Mouse (Mus musculus) brain, embryonic 18.5 days (tissue): ENCODE measurements around the gene Prdm16.

ENCODE experiments used
- DNase-seq: peaks from one replicate; pipeline ENCODE4 v3.0.0-alpha.2; 2012; ENCODE audit warnings: low read depth, low spot score

Prdm16 gene

DNA sequence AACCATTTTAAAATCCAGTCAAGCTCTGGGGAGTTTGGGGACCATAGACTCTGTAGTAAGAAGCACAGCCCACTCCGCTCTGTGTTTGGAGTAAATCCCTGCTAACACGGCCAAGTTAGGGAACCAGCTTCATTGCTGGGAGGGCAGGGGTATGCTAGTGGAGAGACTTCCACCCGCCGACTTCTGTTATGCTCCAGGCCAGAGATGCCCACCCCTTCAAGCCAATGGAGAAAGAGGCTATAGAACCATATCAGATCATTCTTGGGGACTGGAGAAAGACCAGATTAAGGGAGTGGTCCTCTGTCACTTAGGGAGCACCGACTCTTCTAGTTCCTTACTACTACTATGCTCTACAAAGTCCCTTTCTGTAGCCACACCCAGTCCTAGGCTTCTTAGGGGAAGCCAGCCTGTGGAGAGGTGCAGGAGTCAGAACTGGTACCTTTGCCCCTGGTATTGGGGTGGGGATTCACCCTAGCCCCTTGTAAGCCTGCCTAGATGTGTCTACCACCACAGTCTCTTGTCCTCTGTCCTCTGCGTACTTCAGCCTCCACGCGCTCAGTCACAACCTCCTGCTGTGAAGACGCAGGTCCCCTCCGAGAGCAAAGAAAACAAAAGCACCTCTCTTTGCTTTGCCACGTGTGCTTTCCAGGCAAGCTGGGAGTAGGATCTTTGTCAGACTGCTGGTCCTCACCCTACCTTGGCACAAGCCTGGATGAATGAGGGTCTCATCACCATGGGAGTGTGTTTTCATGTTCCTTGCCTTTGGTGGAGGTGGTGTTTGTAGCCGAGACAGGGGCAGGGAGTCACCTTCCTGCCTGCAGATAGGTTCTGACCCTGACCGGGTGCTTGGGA is 3.1 kb upstream of the Prdm16 start:
- DNase-seq: no peak

DNA sequence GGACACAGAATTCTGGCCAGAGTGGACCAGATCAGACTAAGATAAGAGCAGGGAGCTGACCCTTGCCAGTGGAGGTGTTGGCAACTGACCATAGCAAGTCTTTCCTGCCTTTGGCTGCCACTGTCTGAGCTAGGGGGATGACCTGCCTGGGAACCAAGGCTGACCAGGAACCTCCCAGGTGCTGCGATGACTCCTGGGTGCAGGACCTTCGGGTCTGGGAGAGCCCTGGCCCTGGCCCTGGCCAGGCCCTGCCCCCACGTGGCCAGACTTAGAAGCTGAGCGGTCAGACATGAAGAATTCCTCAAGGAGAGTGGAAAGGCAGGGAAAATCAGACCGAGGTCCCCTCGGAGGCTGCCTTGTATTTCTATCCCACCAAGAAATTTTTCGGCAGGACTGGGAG is 2.5 kb upstream of the Prdm16 start:
- DNase-seq: no peak

GRCm38 (mm10) chr4:154638320-154638886 is 1.7 kb upstream of the Prdm16 start:
- no peak for DNase-seq

DNA sequence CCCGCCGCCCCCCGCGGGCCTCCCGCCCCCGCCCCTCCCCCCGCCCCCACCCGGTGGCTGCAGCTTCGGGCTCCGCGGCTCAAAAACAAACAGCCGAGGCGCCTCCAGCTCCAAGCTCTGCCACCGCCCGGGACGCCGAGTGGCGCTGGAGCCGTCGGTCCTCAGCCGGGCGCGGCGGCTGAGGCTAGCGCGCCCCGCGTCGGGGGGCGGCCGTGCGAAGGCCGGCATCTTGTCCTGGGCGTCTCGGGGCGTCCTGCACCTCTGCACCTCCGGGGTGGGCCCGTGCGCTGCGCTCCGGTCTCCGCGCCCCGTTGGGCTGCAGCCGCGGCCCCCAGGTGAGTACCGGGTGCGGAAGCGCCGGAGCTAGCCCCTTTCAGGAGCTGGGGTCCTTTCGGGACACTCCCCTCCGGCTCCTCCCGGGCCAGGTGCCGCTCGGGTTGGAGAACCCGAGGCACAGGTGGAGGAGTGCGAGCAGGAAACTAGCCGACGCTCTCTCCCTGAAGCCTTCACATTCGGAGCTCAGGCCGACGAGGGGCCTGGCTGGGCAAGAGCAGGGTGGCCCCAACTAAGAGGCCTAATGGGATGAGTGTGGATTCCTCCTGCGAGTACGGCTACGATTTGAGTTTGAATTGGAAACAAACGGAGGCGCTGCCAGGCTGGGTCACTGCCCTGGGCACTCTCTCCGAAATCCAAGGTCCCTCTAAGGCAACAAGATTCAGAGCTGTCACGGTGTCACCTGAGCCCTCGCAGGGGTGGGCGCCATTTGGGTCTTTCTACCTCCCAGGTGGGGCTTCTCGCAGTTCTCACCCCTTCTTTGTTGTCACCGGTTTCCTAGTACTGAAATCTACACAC is 1.0 kb upstream of the Prdm16 start:
- no peak for DNase-seq

DNA sequence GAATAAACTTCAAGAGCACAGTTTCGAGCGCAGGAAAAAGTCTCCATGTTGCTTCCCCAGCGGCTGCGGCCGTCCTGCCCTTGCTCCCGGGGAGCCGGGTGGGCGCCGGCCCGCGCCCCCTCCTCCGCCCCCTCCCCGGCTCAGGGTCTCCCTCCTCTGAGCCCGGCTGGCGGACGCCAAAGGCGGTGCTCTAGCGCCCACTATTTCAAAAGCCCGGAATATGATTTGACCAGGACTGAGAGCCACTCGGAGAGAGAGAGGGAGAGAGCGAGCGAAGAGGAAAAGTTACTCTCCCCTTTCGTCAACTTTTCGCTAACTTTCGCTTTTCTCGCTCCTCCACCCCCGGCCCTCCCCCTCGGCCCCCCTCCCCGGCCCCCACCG is 630 bp downstream of the Prdm16 start:
- DNase-seq: no peak

DNA sequence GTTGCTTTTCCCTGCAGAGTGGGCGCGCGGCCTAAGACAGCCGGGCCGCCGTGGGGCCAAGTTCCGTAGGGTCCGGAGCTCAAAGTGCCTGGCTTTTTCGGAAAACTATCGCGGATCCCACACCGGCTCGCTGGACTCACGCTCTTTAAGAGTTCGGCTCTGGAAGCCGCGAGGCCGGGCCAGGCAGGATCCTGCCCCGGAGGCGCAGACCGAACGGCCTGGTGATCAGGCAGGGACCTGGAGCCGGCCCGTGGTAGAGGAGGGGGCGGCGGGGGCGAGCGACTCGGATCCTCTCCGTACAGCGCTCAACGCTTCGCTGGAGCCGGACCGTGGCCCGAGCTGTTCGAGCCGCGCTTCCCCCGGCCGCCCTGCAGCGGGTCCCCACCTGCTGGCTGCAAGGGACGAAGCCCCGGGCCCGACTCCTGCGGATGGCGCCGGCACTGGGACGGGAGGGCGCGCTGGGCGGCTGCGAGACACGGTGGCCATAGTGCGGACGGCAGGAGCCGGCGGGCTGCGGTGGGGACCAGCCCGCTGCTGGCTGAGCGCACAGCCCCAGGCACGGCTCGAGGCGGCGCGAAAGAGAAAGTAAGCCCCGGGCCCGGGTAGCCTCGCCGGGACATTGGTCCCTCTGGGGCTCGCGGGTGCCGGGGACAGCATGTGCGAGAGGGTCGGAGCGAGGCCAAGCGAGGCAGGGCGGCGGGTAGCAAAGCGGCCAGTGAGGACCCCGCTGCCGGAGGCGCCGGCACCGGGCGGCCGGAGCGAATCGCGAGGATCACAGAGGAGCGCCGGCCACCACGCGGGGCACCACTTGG is 1.2 kb downstream of the Prdm16 start:
- no peak for DNase-seq

DNA sequence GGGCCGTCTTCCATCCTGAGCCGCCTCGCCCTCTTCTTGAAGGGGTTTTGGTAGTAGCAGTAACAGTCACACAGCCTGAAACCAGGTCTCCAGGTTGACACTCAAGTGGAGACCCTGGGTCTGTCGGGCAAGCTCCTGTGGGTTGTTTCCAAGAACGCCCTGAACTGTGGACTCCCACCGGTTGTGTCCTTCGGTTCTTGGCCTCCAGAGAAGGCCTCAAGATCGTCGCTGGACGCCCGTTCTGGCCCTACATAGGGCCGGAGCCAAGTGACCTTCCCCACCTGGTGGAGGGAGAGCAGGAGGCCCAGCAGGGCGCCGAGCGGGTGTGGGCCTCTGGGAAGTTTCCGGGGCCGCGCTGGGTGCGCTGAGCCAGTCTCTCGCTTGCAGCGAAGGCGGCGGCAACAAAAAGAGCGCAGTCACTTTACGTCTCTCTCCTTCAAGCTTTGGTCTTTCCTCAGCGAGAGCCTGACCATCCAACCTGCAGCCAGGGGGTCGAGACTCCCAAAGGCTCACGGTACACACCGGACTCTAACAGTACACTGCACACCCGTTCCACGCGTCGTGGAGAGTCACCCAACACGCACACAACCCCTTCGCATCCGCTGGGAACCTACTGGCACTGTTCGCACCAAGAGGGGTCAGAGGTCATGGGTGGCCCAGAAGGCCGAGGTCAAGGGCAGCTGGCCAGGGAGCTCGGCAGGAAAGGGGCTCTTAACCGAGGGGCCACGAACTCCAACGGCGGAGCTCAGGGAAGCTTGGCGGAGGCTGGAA is 2.0 kb downstream of the Prdm16 start:
- no peak for DNase-seq

DNA sequence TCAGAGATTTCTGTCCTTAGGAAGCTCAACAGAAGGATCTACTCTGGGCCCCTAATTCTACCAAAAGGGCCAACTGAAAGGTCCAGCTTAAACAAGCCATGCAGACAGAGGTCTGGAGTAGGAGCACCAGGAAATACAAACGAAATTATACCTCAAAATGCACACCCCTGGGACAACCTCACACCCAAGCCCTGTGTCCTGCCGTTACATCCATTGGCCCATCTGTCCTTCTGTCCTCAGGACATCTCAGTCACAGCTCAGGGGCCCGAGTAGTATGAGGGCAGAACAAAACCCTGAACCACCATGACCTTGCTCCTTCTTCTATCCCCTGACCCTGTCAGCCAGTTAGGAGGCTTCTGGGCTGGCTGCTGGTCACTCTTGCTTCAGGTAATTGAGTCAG is 2.7 kb downstream of the Prdm16 start:
- DNase-seq: no peak

GRCm38 (mm10) chr4:154632800-154633764 is 3.6 kb downstream of the Prdm16 start:
- no peak for DNase-seq

DNA sequence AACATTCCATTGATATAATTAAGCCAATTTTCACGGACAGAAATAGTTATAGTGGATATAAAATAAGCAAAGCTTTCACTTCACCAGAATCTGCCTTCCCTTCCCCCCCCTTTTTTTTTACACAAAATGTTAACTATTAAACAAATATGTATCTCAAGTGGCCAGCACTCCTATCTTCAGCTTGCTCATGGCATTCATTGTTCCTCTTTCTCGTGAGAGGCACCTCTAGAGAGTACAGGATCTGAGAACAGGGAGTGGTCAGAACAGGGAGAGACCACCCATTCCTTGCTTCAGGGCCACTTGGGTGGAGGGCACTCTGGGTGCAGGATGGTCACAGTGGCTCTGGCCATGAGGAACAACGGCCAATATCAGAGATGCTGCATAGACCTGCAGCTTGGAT is 5.9 kb downstream of the Prdm16 start:
- no peak for DNase-seq

DNA sequence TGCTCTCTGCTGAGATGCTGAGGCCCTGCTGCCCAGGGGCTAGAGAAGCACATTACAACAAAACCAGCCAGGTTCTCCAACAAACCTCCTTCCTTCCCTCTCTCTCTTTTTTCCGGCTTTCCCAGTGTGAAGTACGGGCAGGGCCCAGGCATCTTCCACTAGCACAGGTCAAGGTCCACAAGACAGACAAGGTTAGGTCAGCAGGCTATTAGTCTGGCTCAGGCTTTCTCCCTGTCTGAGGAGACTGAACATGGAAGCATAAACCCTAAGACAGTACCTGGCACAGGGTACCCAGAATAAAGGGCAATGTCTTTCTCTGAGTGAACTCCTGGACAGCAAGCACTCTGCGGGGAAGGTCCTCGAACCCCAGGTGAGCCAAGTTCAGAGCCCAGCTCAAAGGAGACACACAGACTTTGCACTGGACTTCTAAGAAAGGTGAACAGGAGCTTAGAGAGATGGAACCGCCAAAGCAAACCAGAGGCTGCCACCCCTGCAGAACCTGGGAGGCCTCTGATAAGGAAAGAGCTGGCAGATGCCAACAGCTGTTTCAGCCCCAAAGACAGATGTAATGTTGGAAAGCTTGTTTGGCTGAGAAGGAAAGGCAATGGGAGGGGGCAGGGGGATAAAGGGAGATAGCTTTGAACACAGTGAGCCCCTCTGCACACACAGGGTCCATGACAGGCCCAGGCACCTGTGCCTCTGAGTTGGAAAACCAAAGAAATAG is 9.1 kb downstream of the Prdm16 start:
- no peak for DNase-seq

DNA sequence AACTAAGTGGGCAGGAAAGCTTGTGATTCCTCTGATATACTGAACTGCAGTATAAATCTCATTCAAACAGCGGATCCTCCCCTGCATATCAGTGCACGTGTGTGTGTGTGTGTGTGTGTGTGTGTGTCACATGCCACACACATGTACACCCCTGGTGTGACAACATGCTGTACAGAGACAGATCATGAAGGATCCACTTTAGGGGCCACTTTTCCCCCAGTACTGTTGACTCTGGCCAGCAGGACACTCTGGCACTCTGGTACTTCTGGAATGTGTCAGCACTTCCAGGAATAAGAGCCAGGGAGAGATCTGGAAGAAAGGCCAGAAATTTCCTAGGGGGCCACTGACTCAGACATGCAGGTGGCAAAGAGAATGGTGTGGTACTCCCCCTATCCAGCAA is 10.4 kb downstream of the Prdm16 start:
- DNase-seq: no peak

- no peak for DNase-seq
These were observed 11.0 kb downstream of the Prdm16 start for GRCm38 (mm10) chr4:154625710-154626109.

DNA sequence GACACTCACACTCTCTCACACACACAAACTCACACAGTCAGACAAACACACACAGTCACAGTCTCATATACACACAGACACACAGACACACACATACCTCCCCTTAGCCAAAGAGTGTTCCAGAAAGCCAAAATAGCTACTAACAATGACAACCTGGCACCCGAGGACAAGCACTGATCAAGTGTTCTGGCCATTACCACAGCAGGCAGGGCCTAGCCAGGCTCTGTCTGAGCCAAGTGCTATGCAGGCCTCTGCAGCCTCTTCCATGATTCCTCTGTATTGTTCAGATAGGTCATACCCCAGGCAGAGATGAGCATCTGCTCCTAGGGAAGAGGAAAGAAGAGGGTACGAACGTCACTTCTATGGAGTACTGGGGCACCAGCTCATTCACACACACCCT is 13.4 kb downstream of the Prdm16 start:
- no peak for DNase-seq

DNA sequence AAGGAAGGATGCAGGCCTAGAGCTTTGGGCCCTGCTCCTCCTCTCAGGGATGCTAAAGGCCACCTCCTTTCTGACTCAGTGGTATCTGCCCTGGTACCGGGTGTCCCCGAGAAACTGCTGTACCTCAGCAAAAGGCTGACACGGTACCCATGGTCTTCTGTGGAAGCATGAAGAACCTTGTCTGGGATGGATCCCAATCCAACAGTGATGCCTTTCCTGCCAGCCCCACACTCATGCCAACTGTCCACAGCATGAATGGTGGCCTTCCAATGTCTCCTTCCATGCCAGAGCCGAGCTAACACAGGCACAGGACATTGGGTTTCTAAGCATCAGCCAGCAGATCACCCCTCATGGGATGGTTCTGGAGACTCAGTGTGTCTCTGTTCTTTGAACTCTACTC is 14.2 kb downstream of the Prdm16 start:
- DNase-seq: no peak

GRCm38 (mm10) chr4:154611167-154611566 is 25.5 kb downstream of the Prdm16 start:
- DNase-seq: no peak

DNA sequence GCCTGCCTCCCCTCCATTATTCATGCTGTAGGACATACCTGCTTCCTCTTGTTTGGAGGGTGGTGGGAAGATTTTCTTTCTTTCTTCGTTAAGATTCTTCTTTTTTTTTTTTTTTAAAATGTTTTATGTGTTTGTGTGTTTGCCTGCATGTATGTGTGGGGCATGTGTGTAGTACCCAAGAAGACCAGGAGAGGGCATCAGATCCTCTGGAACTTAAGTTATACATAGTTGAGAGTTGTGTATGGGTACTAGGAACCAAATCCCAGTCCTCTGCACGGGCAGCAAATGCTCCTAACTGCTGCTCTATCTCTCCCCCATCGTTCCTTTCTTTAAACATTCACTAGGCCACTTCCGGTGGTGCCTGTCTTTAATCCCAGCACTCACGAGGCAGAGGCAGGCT is 28.9 kb downstream of the Prdm16 start:
- no peak for DNase-seq

DNA sequence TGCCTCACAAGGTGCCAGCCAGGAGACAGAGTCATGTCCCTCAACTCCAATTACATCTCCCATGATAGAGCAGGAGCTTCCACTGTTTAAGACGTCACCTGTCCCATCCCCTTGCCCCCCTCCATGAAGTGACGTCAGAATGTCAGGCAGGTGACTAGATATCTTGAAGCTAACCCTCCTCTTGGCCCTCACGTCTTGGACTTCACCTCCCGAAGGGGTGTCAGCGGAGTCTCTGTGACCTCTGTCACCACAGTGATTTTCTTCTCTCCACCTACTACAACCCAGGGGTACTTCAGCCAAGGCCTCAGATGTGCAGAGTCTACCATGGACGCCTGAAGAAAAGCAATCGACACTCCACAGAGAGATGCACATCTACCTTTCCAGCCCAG is 32.2 kb downstream of the Prdm16 start:
- DNase-seq: no peak
